Mouse (Mus musculus) kidney, adult 8-10 months (tissue): ENCODE data around the gene Spem1.
A peak's percentile ranks its signal among the peaks of the same experiment; 100 is the strongest.

ENCODE experiments used
- DNase-seq, 2 experiments: peaks; one replicate each; pipeline ENCODE4 v3.0.0; 2022

Spem1 gene

GRCm38 (mm10) chr11:69835966-69836335, 14.0 kb upstream of the Spem1 start:
- no peak for DNase-seq

- DNase-seq = no peak
Measured at GRCm38 (mm10) chr11:69835326-69835965, 13.5 kb upstream of the Spem1 start.

DNA sequence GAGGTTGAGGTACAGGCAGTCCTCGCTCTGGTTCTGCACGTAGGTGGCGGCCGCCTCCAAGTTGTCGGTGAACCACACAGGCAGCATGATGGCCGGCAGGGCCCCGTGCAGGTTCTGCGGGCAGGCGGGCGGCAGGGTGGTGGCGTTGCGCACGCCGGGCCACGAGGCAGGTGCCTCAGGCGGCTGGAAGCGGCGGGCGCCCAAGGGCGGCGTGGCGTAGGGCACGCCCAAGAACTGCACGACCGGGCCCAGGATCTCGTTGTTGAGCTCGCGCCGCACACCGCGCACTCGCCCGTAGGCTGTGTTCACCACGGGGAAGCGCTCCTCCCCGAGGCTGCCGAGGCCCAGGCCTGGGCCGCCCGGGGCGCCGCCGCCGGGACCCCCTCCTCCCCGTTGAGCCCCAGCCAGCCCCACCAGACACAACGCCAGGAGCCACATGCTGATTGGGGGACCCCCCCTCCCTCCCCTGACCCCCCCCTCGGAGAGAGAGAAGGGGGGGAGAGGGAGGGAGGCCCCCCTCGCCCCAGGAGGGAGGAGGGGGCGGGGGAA, 12.1 kb upstream of the Spem1 start:
- DNase-seq = no peak

GRCm38 (mm10) chr11:69833554-69833953, 11.6 kb upstream of the Spem1 start:
- no peak for DNase-seq

DNA sequence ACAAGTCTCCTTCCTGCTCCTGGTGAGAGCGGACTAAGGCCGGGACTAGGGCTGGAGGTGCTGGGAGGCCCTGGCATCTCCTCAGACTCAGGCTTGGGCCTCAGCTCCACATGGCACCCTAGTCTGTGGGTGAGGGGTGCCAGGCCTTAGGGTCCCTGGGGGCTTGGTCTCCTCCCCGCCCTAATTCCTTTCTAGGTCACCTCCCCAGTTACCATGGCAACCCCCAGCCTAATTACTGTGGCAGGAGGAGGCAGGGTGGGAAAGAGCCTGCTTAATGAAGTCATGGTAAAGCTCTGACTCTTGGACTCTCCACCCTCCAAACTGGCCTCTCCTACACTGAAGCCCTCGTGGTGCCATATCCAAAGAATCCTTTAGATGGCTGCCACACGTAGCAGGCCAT, 6.9 kb upstream of the Spem1 start:
- DNase-seq = no peak

DNA sequence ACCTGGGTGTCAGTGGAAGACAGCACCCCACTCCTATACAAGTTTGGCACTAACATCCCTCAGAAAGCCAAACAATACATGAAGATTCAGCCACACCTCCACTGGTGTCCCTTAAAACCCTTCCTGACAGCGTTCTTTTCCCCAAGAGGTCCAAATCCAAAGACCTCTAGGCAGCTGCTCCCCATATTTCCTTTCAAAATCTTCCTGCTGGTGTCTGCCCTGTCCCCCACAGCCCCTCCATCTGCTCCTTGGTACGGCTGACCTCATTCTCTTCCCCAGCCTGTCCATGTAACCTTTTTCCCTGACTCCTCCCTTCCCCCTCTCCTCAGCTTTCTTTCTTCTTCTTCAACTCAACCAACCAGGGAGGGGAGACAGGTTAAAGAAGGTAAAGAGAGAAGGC, 1.5 kb upstream of the Spem1 start:
- DNase-seq = no peak

- DNase-seq = no peak
Measured at GRCm38 (mm10) chr11:69818871-69819270, 3.1 kb downstream of the Spem1 start.

DNA sequence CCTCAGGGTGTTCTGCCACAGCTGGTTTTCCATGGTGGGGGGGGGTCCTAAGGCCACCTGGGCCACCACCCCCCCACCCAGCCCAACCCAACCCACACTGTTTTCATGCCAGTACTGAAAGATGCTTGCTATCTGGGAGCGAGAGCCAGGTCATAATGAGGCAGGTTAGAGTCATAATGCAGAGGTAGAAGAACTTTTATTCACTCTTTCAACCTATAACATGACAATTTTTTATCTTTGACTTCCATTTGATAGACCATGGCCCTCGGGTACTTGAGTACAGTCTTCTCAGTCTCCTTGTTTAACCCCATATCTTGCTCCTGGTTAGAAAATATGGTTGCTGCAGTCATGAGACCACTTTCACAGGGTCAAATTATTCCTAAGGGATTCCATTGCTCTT, 3.6 kb downstream of the Spem1 start, which contains the start of gene Spem2:
TSS of gene Spem2 (minus strand) at position 101 of the 400 bp plus-strand sequence.
- DNase-seq = no peak

DNA sequence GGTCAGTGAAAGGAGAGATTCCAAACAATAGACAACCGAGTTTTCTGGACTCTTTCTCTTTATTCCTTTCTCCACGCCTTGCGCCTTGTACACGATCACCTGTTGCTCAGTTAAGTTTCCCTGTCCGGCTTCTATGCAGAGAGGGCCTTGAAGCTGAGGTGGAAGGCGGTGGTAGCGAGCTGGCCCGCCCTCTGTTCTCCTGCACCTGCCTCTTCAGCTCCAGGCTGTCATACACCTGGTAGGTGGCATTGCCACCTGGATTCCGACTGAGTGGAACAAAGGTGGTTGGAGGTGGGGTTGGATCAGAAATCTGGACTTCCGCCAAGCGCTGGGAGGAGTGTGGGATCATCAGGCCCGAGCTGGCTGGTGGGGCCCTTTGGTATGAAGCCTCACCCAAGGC, 5.5 kb downstream of the Spem1 start:
- no peak for DNase-seq

DNA sequence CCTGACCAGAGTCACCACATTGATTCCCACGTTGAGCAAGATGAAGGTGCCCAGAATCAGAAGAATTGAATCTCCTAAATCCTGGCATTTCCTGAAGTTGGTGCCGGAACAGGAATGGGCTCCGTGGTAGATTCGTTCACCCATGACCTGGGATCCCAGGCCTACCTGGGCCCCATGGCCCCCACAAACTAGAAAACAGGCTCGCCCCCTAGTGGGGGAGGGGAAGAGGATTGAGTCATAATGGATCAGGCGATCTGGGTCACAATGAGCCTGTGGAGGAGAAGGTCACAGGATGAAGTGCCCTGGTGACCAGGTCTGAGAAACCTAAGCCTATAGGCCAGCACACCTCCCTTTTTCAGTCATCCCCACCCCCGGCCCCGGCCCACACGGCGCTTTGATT, 6.8 kb downstream of the Spem1 start, which contains the start of gene Gm39566:
TSS of gene Gm39566 (minus strand) at position 144 of the 400 bp plus-strand sequence.
- no peak for DNase-seq

DNA sequence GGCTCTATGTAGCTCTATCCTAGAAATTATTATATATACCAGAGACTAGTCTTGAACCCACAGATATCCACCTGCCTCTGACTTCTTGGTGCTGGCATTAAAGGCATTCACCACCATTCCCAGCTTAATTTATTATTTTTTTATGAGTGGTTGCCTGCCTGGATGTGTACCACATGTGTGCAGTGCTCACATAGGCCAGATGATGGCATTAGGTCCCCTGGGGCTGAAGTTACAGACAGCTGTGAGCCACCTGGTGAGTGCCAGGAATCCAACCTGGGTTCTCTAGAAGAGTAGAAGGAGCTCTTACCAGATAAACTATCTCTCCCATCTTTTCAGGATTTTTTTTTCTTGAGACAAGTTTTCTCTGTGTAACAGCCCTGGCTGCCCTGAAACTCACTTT, 11.7 kb downstream of the Spem1 start:
- DNase-seq = no peak

GRCm38 (mm10) chr11:69807641-69808040, 14.3 kb downstream of the Spem1 start:
- no peak for DNase-seq

DNA sequence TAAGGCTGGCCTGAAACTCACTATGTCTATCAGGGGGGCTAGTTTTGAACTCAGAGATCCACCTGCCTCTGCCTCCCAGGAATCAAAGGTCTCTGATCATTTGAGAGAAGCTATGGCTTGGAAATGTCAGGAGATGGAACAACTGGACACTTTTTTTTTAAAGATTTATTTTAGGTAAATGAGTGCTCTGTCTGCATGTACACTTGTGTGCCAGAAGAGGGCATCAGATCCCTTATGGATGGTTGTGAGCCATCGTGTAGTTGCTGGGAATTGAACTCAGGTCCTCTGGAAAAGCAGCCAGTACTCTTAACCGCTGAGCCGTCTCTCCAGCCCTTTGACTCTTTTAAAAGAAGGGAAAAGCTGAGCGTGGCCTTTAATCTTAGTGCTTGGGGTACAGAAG, 15.6 kb downstream of the Spem1 start:
- DNase-seq = no peak

- DNase-seq = peak; percentile 87 to 91
Measured at GRCm38 (mm10) chr11:69804972-69805909, 16.7 kb downstream of the Spem1 start, which contains the start of gene Tmem102. Tmem102 (minus strand) TSS chr11:69805624.

DNA sequence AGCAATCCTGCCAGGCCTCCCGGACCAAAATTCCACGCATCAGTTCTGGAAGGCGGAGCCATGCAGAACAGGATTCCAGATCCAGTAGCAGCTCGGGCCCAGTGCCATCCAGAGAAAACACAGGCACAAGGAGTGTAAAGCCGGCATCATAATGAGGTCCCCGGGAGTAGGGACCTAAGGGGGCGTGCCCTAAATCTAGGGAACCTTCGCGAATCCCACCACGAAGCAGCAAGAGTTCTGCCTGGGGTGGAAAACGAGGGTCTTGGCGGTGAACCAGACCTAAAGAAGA, 17.4 kb downstream of the Spem1 start:
- peak in 1 of 2 experiments; percentile 56 for DNase-seq

DNA sequence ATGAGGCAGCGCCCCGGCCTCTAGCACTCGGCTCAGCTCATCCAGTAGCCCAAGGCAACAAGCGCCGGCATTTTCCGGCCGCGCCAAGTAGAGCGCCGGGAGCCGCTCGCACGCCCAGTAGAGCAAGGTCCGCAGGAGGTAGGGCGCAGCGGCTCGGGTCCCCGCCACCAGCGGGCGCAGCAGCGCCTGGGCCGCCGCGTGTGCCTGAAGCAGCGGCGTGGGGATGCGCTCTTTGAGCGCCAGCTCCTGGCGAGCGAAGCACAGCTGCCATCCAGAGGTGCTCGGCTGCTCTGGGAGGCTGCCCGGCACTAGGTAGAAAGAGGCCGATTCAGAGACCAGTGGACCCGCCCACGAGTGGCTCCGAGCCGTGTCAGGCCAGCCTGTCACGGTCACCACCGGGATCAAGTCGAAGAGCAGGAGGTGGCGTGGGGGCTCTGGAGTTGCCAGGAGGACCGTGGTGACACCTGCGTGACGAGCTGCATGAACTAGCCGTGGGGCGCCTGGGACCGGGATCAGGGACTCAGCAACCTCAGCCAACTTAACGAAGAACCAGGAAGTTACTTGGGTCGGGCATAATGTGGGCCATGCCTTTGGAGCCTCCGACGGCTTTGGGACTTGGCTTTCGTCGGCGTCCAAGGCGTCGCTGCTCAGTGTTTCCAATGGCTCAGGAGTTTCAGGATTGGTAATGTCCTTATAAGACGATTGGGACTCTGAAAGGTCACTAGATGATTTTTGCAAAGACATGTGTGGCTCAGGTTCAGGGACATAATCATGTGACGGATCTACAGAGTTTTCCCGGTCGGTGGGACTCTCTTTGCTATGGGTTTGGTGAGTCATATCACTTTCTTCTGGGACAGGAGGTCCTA, 18.0 kb downstream of the Spem1 start:
- DNase-seq = peak; percentile 76 to 83

GRCm38 (mm10) chr11:69803328-69803727, 18.7 kb downstream of the Spem1 start:
- no peak for DNase-seq

- peak; percentile 74 to 75 for DNase-seq
Measured at GRCm38 (mm10) chr11:69802648-69803105, 19.3 kb downstream of the Spem1 start.

DNA sequence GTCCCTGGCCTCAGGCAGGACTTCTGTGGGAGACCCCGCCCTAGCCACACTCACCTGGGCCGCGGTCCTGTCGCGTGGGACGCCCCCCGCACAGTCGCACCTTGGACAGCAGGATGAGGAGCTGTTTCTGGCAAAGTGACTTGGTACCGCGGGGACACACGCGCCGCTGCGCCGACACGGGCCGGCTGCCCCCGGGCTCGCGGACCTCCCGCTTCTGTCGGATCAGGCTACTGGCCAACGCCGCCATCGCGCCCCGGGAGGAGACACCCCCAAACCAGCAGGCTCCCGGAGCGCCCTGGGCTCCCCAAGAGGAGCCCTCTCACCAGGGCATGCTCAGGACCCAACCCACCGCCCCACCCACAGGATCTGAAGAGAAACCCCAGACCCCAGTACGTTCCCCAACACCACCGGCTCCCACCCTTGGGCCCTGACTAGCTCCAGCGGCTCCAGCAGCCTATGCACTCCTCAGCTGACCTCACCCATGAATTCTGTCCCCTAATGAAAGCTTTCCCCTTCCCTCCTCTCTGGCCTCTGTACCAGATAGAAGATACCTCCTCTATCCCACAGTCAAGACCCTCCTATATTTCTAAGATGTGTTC, 20.5 kb downstream of the Spem1 start, which contains the start of gene Fgf11:
TSS of gene Fgf11 (minus strand) at position 479 of the 599 bp plus-strand sequence.
- DNase-seq = no peak

DNA sequence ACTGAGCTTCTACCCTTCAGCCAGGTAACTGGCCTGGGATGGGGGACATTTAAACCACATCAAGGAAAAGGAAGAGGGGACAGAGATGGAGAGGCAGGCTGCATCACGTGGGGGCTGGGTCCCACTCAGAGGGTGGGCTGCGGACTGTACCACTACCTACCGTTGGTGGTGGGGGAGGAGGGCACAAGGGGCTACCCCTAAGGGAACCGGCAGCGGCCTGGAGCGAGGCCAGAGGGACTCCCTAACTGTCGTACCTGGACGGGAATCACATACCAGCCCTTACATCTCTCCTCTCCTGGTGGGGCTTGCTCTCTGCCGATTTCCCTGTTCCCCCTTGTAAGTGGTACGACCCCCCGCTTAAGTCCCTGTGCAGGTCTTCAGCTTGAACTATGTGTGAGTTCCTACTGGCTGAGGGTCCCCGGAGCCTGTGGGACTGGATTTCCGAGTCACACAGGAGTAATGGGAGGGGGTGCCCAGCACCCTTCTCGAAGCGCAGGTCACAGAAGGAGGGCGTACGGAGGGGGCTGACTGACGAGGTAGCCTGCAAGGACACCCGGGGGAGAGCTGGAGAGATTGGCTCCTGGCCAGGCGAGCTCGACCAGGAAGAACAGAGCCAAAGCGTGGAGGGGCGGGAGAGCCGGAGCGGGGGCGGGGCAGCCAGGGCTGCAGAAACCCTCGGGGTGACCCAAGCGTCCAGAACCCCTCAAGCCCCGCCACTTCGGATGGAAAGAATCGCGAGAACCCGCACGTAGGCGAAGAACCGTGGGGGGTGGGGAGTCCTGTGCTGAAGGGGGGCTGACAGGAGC, 21.4 kb downstream of the Spem1 start:
- DNase-seq = peak in 1 of 2 experiments; percentile 39

DNA sequence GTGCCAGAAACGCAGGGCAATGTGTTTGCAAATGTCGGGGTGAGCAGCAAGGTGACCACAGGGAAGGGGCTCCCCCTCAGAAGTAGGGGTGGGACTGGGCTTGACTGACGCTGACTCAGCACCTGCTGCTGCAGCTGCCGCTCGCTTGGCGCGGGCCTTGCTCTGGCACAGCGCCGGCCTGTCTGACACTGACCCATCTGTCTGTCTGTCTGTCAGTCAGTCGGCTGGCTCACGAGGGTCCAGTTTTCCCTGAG, 21.9 kb downstream of the Spem1 start:
- no peak for DNase-seq
